Mouse (Mus musculus) embryonic facial prominence, embryonic 14.5 days (tissue): Measurements from ENCODE around the gene Popdc2. TPM values are rescaled to one million over a fixed set of nuclear protein-coding genes. Genes with fewer than 3 reads are reported as not detected.

ENCODE experiments used
- ATAC-seq: fragments of 200-750 bp; cut with Nextera tagmentation; 2 replicates; pipeline ENCODE4 v1.8.0; 2017; ENCODE audit warnings: low read depth, moderate number of reproducible peaks, moderate TSS enrichment
- DNase-seq: peaks from one replicate; pipeline ENCODE4 v3.0.0-alpha.2; 2015; ENCODE audit warnings: low spot score
- H3K27ac ChIP-seq: fragments of 300-500 bp; sonication (generic); replicated peaks from 2 replicates; pipeline ENCODE4 v1.5.1; 2014; ENCODE audit warnings: low read depth, mild to moderate bottlenecking, low read length, moderate library complexity
- H3K27me3 ChIP-seq: fragments of 300-500 bp; sonication (generic); replicated peaks from 2 replicates; pipeline ENCODE4 v1.6.1; 2014; ENCODE audit warnings: low read length; ENCODE audit not compliant: control insufficient read depth, insufficient read depth
- H3K36me3 ChIP-seq: fragments of 300-500 bp; sonication (generic); 2 replicates; pipeline ENCODE4 v1.6.1; 2014; ENCODE audit warnings: low read length, mixed read lengths; ENCODE audit not compliant: control insufficient read depth, insufficient read depth
- H3K4me1 ChIP-seq: fragments of 300-500 bp; sonication (generic); 2 replicates; pipeline ENCODE4 v1.6.1; 2014; ENCODE audit warnings: antibody characterized with exemption, low read length; ENCODE audit not compliant: control insufficient read depth, insufficient read depth
- H3K4me2 ChIP-seq: fragments of 300-500 bp; sonication (generic); 2 replicates; pipeline ENCODE4 v1.6.1; 2014; ENCODE audit warnings: low read depth, mild to moderate bottlenecking, low read length, moderate library complexity, mixed read lengths
- H3K4me3 ChIP-seq: fragments of 300-500 bp; sonication (generic); 2 replicates; pipeline ENCODE4 v1.5.1; 2014; ENCODE audit warnings: low read depth, mild to moderate bottlenecking, low read length
- H3K9ac ChIP-seq: fragments of 300-500 bp; sonication (generic); 2 replicates; pipeline ENCODE4 v1.6.1; 2014; ENCODE audit warnings: low read depth, mild to moderate bottlenecking, low read length, moderate library complexity, mixed read lengths
- H3K9me3 ChIP-seq: fragments of 300-500 bp; sonication (generic); 2 replicates; pipeline ENCODE4 v1.6.1; 2016; ENCODE audit warnings: low read length; ENCODE audit not compliant: control insufficient read depth
- WGBS: fragments of 180-500 bp; shearing (Covaris S2); extraction: QIAGEN DNeasy Blood & Tissue Kit; methylation state at CpG from one replicate; pipeline ENCODE4 v1.1.7; 2014; 5-methylcytosine and 5-hydroxymethylcytosine counted together
- polyA plus RNA-seq: library from polyadenylated mRNA; unstranded; fragments of >200 nt; fragmentation: Nextera tagmentation; extraction: Ambion mirVana; gene quantifications from 2 replicates; pipeline ENCODE4 v1.2.1, GENCODE M21; 2014

Gene Popdc2
- polyA plus RNA-seq, 1 experiment from 2014 or later = 12.8 TPM

DNA sequence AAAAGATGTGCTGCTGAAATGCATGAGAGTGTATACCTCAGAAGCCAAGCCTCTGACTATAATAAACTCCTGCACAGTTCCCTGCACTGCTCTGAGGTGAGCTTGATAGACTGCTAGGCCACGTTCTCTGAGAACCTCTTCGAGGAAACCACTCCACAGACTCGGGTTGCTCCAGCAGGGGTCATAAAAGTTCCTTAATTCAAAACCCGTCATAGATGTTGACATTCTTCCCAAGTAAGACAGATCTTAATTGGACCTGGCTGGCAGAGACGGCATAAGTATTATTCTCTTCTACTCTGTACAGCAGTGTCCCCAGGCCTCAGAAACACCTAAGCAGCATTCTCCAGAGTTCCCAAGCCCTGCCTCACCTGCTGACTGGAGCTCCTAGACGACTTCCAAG, 11.1 kb upstream of the Popdc2 start:
- Histone ChIP-seq H3K4me3 (no peak overlapping the region), H3K4me1 (0 out of 2 replicates have a peak, but pooled peaks cover 3% of the 10 kb centered on the region), H3K27me3 (no peaks in the 10 kb centered on the region), H3K27ac (no peak overlapping the region), H3K9me3 (no peaks in the 10 kb centered on the region), H3K9ac (no peak overlapping the region), H3K4me2 (no peak overlapping the region), H3K36me3 (peaks cover 35% of the 10 kb centered on the region)
- ATAC-seq (no peak), DNase-seq (no peak)
- WGBS = 76% methylated on average over 6 of the region's 6 CpGs

GRCm38 (mm10) chr16:38352031-38352430, 10.0 kb upstream of the Popdc2 start:
- 76% methylated on average over 7 of the region's 7 CpGs for WGBS

GRCm38 (mm10) chr16:38352851-38353250, 9.2 kb upstream of the Popdc2 start:
- Histone ChIP-seq H3K9ac (no peak overlapping the region), H3K27ac (no peak overlapping the region), H3K9me3 (no peaks in the 10 kb centered on the region), H3K4me1 (no peaks in the 10 kb centered on the region), H3K36me3 (peaks cover 35% of the 10 kb centered on the region), H3K27me3 (no peaks in the 10 kb centered on the region), H3K4me2 (no peak overlapping the region), H3K4me3 (no peak overlapping the region)
- no peak for ATAC-seq
- no peak for DNase-seq

More at GRCm38 (mm10) chr16:38352031-38352430, 10.0 kb upstream of the Popdc2 start:
- no peaks in the 10 kb centered on the region for H3K27me3 ChIP-seq
- H3K9me3 ChIP-seq = no peaks in the 10 kb centered on the region
- no peak overlapping the region for H3K27ac ChIP-seq
- H3K4me1 ChIP-seq = 0 out of 2 replicates have a peak, but pooled peaks cover 3% of the 10 kb centered on the region
- H3K4me2 ChIP-seq = no peak overlapping the region
- H3K4me3 ChIP-seq = no peak overlapping the region
- DNase-seq (no peak), ATAC-seq (no peak)
- H3K36me3 ChIP-seq = peaks cover 35% of the 10 kb centered on the region
- no peak overlapping the region for H3K9ac ChIP-seq

DNA sequence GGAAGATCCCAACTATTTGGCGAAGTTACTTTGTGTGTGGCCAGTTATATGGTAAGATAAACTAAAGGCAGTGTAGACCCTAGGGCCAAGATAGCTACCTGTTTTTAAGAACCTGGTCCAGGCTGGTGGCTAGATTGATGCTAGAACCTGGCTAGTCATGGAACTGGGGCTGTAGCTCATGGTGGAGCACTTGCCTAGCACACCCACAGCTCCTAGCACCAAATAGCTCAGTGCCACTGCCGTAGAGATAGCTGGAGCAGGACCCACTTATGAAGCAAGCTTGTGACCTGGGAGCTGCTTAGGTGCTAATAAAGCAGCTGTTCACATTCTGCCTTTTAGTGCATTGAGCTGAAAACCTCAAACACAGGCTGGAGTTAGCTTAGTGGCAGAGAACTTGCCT, 8.4 kb upstream of the Popdc2 start:
- H3K4me3 ChIP-seq = no peak overlapping the region
- H3K4me1 ChIP-seq = no peaks in the 10 kb centered on the region
- no peaks in the 10 kb centered on the region for H3K27me3 ChIP-seq
- 93% methylated on average over 2 of the region's 2 CpGs for WGBS
- H3K27ac ChIP-seq = no peak overlapping the region
- ATAC-seq (no peak), DNase-seq (no peak)
- peaks cover 35% of the 10 kb centered on the region for H3K36me3 ChIP-seq
- no peaks in the 10 kb centered on the region for H3K9me3 ChIP-seq
- H3K9ac ChIP-seq = no peak overlapping the region
- no peak overlapping the region for H3K4me2 ChIP-seq

- H3K27ac ChIP-seq = no peak overlapping the region
- peaks cover 31% of the 10 kb centered on the region for H3K36me3 ChIP-seq
- H3K4me1 ChIP-seq = no peaks in the 10 kb centered on the region
- DNase-seq (no peak), ATAC-seq (no peak)
- no peak overlapping the region for H3K9ac ChIP-seq
- H3K9me3 ChIP-seq = no peaks in the 10 kb centered on the region
- H3K27me3 ChIP-seq = no peaks in the 10 kb centered on the region
- 91% methylated on average over 5 of the region's 5 CpGs for WGBS
- H3K4me3 ChIP-seq = no peak overlapping the region
- H3K4me2 ChIP-seq = no peak overlapping the region
Observed at GRCm38 (mm10) chr16:38354185-38354913, 7.7 kb upstream of the Popdc2 start.

DNA sequence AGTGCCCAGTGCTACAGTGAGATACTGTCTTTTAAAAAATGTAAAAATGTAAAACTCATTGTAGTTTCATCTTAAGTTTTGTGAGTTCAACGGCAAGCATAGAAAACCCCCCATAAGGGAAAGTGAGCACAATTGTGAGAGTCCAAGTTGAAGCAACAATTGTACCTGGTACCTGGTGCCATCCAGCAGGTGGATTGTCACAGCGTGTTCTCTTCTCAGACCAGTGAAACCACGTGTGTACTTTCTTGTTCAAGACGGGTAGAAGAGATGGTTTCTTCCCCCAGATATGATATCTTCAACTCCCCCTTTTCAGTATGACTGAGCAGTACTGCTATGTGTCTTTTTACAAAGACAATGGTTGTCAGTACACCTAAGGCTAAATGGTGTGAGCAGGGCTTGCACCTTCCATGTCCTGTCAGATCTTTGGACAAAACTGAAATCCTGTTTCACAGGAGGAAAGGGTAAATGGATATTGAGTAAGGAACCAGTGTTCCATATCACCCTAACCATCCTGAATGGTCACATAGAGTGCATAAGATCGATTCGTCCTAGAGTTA, 3.7 kb upstream of the Popdc2 start:
- Histone ChIP-seq H3K4me3 (no peak overlapping the region), H3K4me2 (no peak overlapping the region), H3K9ac (no peak overlapping the region), H3K4me1 (no peaks in the 10 kb centered on the region), H3K27ac (no peak overlapping the region), H3K27me3 (no peaks in the 10 kb centered on the region), H3K9me3 (no peaks in the 10 kb centered on the region), H3K36me3 (no peaks in the 10 kb centered on the region)
- ATAC-seq = no peak
- WGBS = 90% methylated on average over 6 of the region's 6 CpGs
- no peak for DNase-seq

DNA sequence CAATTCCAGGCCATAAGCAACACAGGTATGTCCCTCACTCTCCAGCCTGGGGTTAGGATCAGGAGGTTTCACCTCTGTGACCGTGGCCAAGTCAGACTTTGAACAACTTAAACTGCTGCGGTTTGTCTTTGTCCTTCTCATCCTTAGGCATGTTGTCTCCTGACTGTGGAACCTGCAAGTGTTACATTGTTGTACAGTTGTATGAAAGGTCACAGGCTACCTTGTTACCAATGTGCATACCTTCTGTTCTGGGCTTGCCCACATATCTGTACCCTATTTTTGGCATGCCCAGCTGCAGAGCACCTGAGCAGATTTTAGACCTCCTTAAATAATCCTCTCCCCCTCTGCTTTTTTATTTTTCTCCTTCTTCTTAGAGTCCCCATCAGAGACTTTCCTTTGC, 2.8 kb upstream of the Popdc2 start:
- DNase-seq (no peak), ATAC-seq (no peak)
- no peaks in the 10 kb centered on the region for H3K9me3 ChIP-seq
- H3K36me3 ChIP-seq = no peaks in the 10 kb centered on the region
- H3K27ac ChIP-seq = no peak overlapping the region
- WGBS = 97% methylated on average over 2 of the region's 2 CpGs
- no peak overlapping the region for H3K4me3 ChIP-seq
- no peaks in the 10 kb centered on the region for H3K4me1 ChIP-seq
- no peaks in the 10 kb centered on the region for H3K27me3 ChIP-seq
- no peak overlapping the region for H3K9ac ChIP-seq
- H3K4me2 ChIP-seq = no peak overlapping the region

- H3K36me3 ChIP-seq = no peaks in the 10 kb centered on the region
- no peak overlapping the region for H3K4me2 ChIP-seq
- no peak overlapping the region for H3K27ac ChIP-seq
- ATAC-seq (no peak), DNase-seq (no peak)
- 61% methylated on average over 3 of the region's 3 CpGs for WGBS
- H3K9ac ChIP-seq = no peak overlapping the region
- H3K27me3 ChIP-seq = no peaks in the 10 kb centered on the region
- H3K4me1 ChIP-seq = no peaks in the 10 kb centered on the region
- no peak overlapping the region for H3K4me3 ChIP-seq
- no peaks in the 10 kb centered on the region for H3K9me3 ChIP-seq
Observed at GRCm38 (mm10) chr16:38359857-38360256, 2.2 kb upstream of the Popdc2 start.

GRCm38 (mm10) chr16:38360317-38360716, 1.7 kb upstream of the Popdc2 start:
- Histone ChIP-seq H3K27ac (no peak overlapping the region), H3K9ac (no peak overlapping the region), H3K4me3 (no peak overlapping the region), H3K9me3 (no peaks in the 10 kb centered on the region), H3K36me3 (no peaks in the 10 kb centered on the region), H3K27me3 (no peaks in the 10 kb centered on the region), H3K4me2 (no peak overlapping the region), H3K4me1 (no peaks in the 10 kb centered on the region)
- DNase-seq (peak; percentile 61), ATAC-seq (peak; percentile 80)
- WGBS = 11% methylated on average over 2 of the region's 2 CpGs
